Mouse (Mus musculus): ENCODE measurements around the gene Gm28845. TPM values are rescaled to one million over a fixed set of nuclear protein-coding genes. Genes with fewer than 3 reads are reported as not detected.

Gene Gm28845
- total RNA-seq (2022), result 1 to 10 TPM in 3 of 4 experiments, not detected in 1; 1.2 to 1.6 (median 1.6) TPM

DNA sequence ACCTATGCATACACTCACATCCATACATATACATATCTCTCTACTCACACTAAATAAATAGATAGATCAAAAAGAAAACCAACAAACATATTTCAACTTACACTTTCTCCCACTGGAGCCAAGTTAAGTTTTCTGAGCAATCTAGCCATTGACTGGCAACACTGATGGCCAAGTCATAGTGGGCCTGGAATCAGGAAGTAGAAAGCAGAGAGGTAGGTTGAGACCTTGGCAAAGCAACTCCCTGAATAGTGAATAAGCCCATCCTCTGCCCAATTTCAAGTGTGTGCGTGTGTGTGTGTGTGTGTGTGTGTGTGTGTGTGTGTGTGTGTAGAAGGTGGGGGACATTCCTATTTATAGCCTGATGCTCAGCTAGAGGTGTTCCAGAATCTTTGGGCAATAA, at the start of gene Gm28845:
TSS of gene Gm28845 (minus strand) at position 121 of the 400 bp plus-strand sequence.
- DNase-seq (ENCODE audit: low spot score in 2 of 2), result no peak

- DNase-seq (ENCODE audit: low spot score in 2 of 2), result no peak
Measured at GRCm38 (mm10) chr1:65167496-65167895, 48.1 kb upstream of the Gm28845 start.

DNA sequence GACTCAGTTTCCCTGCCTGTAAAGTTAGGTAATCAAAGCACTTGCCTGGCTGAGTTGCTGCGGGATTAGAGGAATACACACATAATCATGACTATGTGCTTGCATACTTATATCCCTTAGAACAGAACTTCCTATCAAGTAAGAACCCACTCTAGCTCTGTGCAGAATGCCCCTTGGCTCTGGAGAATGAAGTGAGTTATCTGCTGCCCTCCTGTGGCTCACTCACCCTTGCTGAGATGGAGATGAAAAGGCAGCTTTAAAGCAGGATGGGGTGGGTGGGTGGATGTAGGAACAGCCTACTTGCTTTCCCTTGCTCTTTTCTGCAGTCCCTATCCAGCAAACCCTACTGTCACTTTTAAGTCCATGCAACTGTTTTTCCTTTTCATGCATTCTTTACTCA, 42.9 kb upstream of the Gm28845 start:
- DNase-seq (ENCODE audit: low spot score in 2 of 2), result no peak

- DNase-seq (ENCODE audit: low spot score in 2 of 2), result no peak
Measured at GRCm38 (mm10) chr1:65156111-65156510, 36.8 kb upstream of the Gm28845 start.

- DNase-seq (ENCODE audit: low spot score in 2 of 2), result no peak
Measured at GRCm38 (mm10) chr1:65154814-65155213, 35.5 kb upstream of the Gm28845 start.

DNA sequence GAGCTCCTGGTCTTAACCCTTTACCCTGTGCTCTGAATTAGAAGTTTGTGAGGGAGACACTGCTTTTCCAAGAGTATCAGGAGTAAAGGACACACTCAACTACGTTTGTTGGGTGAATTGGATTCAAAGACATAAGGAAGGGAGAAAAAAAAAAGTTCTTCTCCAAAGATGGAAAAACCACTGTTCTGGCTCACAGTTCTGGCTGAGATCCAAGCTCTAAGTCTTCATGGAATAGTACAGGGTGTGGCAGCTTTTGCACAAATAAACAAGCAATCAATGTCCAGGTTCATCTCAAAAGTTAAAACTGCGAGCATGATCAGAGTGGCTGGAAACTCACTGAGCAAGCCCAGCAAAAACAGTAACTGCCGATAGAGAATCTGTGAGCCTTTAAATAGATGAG, 28.6 kb upstream of the Gm28845 start:
- DNase-seq (ENCODE audit: low spot score in 2 of 2), result no peak

DNA sequence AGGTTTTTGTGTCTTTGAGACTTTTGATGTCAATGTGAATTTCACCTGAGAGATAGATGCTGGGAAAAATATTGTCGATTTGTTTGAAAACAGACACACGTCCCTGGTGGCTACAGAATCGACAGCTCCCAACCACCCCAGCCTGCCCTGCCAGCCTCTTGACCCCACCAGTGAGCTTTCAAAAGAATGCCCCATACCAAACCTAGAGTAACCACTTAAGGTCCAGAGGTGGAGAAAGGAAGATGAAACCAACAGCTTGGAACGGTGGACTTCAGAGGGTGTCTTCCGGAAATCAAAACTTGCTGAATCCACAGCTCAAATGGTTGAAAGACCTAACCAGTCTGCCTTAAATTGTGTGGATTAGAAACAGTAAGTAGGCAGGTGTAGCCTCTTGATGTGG, 28.0 kb upstream of the Gm28845 start:
- no peak for DNase-seq (ENCODE audit: low spot score in 2 of 2)

- DNase-seq (ENCODE audit: low spot score in 2 of 2), result no peak
Measured at GRCm38 (mm10) chr1:65146601-65147000, 27.2 kb upstream of the Gm28845 start.

DNA sequence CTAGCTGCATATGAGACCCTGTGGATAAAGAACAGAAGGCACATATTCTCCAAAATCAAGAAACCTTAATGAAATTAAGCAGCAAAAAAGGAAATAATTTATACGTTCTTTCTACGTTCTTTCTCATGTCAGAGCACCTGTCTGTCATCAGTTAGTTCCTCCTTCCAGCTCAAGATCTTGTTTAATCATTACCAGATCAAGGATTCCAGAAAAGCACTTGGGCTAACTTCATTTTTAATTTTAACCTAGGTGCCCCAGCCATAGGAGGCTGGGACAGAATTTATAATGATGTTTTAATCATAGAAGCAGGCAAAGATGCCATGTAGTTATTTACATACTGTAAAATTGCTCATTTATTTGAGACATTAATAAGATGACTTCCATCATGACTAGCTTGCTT, 25.4 kb upstream of the Gm28845 start:
- no peak for DNase-seq (ENCODE audit: low spot score in 2 of 2)

GRCm38 (mm10) chr1:65137560-65137959, 18.2 kb upstream of the Gm28845 start:
- DNase-seq (ENCODE audit: low spot score in 2 of 2), result no peak

DNA sequence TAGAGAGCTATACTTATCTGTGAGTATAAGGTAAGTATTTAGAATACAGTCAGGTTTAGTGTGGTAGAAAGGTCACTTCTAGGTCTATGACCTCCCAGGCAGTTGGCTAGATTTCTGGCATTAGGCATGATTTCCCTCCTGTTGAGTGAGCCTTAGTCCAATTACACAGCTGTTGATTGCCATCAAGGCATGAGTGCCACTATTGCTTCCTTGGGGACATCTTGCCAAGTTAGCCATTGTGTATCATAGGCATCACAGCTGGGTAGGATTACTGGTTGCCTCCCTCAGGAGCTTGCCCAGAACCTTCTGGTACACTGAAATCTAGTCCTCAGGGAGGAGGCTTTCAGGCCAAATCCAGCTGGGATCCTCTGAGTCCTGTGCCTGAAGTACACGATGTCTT, 13.5 kb upstream of the Gm28845 start:
- no peak for DNase-seq (ENCODE audit: low spot score in 2 of 2)

DNA sequence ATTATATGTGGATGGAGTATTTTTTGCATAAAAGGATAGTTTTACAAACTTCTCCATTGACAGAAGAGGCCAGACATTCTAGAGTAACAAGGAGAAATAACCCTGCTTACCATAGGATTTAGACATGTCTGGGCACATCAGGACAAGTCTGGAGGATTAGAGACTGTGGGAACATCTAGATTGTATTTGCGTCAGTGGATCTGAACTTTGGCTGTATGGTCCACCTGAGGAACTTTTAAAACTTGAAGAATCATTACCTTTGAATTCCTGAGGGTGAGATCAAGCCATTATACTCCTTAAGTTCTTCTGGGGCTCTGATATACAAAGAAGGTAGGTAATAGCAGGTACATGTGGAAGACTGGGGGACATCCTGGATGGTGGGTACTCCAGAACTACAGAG, 12.3 kb upstream of the Gm28845 start:
- no peak for DNase-seq (ENCODE audit: low spot score in 2 of 2)

DNA sequence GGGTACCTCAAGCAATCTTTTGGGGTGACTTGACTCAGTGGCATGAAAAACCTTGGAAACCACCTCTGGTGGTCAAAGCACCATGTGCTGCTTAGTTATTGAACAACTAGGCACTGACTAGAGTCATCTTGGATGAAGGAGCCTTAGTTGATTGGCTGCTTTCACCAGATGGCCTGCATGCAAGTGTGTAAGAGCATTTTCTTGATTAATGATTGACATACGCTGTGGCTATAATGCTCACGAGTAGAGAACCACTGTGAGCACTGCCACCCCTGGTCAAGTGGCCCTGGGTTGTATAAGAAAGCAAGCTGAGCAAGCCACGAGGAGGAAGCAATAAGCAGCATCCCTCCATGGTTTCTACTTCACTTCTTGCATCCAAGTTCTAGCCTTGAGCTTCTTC, 10.9 kb upstream of the Gm28845 start:
- DNase-seq (ENCODE audit: low spot score in 2 of 2), result no peak

GRCm38 (mm10) chr1:65129634-65130180, 10.3 kb upstream of the Gm28845 start:
- no peak for DNase-seq (ENCODE audit: low spot score in 2 of 2)

DNA sequence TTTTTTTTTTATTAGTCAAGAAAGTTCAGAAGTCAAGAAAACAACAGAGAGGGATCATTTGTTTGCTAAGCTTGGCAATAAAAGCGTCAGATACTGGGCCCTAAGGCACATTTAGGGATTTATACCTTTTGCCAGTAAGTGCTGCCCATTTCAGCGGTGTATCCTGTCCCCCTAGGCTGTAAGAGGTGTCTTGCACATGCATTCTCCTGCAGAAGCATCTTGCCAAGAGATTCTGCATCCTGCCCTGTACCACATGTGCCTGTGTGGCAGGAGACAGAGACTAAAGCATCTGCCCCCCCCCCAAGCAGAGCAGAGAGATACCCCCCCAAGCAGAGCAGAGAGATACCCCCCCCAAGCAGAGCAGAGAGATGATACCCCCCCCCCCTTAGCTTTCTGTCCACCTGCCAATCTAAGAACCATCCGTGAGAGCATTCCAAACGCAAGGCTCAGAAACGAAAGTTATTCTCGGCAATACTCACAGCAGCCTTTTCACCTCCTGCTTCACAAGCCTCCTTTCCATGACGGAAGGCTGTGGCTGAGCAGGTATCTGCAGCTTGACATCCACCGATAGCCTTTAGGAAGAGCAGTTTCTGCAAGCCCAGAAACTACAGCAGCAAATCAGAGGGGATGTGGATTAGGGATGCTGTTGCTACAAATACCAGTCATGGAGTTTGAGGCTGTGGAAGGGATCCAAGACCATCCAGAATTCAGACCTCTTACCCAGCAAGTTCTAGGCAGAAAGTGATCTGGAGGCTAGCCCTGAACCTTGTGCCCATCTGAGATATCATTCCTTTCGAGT, 3.4 kb upstream of the Gm28845 start, which contains the start of gene D630023F18Rik:
TSS of gene D630023F18Rik (minus strand) at position 641 of the 799 bp plus-strand sequence.
- no peak for DNase-seq (ENCODE audit: low spot score in 2 of 2)

- DNase-seq (ENCODE audit: low spot score in 2 of 2), result no peak
Measured at GRCm38 (mm10) chr1:65118150-65118913, 1.0 kb downstream of the Gm28845 start.

DNA sequence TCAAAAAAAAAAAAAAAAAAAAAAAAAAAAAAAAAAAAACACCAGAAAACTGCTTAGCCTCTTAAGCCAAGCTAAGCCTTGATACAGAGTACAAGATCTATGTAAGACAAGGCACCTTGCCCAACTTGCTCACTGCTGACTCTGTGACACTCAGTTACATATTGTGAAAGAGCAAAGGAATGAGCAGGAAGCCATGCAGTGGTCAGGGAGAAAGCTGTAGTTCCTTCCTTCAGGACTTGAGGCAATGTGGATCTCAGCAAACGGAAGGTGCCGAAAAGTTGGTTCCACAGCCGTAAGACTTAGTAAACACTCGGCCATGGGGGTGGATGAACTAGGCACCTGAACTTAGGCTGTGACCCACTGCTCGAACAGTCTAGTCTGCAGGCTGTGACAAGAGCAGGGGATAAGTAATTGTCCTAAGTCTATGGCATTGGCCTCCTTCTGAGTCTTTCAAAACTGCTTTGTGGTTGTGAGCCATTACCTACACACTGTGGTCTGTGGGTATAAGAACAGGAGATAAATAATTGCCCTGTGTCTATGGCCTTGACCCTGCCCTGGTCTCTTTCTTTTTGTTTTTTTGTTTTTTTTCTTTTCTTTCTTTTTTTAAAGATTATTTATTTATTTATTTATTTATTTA, 5.7 kb downstream of the Gm28845 start:
- DNase-seq (ENCODE audit: low spot score in 2 of 2), result no peak

DNA sequence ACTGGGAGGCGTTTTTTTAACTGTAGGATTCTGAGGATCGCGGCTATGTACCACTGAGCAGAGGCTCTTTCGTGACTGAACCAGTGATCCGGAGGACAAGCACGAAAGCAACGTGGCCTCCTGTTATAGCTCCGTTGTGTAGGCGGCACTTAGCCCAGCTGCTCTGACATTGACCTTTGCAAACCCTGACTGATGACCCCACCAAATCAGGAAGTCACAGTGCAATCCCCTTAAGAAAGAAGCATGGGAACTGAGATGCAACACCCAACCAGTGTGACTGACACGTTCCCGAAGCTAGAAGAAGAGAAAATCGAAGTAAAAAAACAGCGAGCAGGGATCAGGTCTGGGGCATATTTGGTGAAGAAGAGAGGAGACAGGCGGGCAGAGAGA, 6.6 kb downstream of the Gm28845 start:
- no peak for DNase-seq (ENCODE audit: low spot score in 2 of 2)

- DNase-seq (ENCODE audit: low spot score in 2 of 2), result peak in 1 of 2 experiments; percentile 28
Measured at GRCm38 (mm10) chr1:65112031-65112806, 7.1 kb downstream of the Gm28845 start.

DNA sequence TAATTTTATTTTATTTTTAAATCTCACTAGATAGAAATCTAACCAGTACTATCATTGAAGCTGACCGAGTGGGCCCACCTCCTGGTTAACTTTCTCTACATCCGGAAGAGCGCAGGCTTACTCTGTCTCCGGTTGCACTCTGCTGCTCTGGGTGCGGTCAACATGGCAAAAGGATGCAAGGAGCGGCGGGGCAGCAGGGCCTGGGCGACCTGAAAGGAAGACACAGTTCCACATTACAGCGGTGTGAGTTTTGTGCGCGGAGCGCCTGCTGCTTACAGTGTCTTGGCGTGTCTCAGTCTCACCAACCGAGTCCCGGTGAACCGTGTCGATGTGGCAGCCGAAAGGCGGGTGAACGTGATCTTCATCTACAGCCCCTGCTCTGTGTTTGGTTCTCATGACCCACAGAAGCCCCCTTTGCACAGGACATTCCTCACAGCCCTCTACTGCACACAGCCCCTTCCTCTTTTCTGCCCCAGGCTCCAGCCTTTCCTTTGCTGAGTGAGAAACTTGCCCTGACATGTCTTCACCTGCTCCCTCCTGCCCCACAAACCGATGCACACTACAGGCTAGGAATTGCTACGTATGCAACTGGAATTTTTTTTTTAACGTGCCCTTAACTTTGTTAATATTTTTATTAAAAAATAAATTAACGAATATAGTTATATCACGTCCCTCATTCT, 9.5 kb downstream of the Gm28845 start:
- no peak for DNase-seq (ENCODE audit: low spot score in 2 of 2)
